27 mouse cellular contexts compared by ENCODE assay signal in the genomic region with DNA sequence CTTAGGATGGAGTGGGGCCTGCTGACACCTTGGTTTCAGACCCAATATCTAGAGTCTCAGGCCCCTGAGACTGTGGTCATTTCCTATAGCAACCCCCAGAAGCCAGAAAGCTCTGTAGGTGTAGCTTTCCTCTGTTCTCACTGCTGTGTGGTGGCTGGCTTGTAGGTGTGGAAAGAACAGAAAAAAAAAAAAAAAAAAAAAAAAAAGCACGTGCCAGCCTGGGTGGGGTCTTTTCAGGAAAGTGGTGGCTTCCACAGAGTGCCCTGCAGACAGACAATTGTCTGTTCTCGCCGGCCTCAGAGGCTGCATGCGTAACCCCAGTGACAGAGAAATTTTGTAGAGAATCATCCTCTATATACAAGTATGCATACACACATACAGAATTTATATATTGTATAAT.
"Had no signal": no experiment of that assay in that cellular context is flagged by ENCODE, and none has a peak within 500 bp of the region (broad histone marks: within the 10 kb centered on the region; RNA-seq: fewer than 3 reads in every experiment).

No protein-coding gene starts in this region.

- H3K27me3 ChIP-seq: limb, embryonic 12.5 days; limb, embryonic 13.5 days; limb, embryonic 15.5 days; liver, embryonic 12.5 days; liver, embryonic 13.5 days; liver, embryonic 15.5 days; lung, embryonic 15.5 days; midbrain, embryonic 13.5 days; midbrain, embryonic 15.5 days had no signal

- H3K9ac ChIP-seq: limb, embryonic 12.5 days; limb, embryonic 13.5 days; limb, embryonic 15.5 days; liver, embryonic 12.5 days; liver, embryonic 13.5 days; liver, embryonic 14.5 days; liver, embryonic 15.5 days; liver, postnatal 0 days; lung, embryonic 14.5 days; lung, embryonic 15.5 days; midbrain, embryonic 12.5 days; midbrain, embryonic 13.5 days; midbrain, embryonic 15.5 days had no signal

- H3K27ac ChIP-seq: limb, embryonic 10.5 days; limb, embryonic 12.5 days; limb, embryonic 13.5 days; limb, embryonic 15.5 days; liver, embryonic 12.5 days; liver, embryonic 13.5 days; liver, embryonic 14.5 days; liver, embryonic 15.5 days; lung, embryonic 15.5 days; midbrain, embryonic 10.5 days; midbrain, embryonic 12.5 days; midbrain, embryonic 13.5 days; midbrain, embryonic 15.5 days had no signal

- H3K9me3 ChIP-seq: limb, embryonic 10.5 days; limb, embryonic 12.5 days; limb, embryonic 13.5 days; limb, embryonic 15.5 days; liver, embryonic 12.5 days; liver, embryonic 13.5 days; liver, embryonic 15.5 days; lung, embryonic 15.5 days; megakaryocyte, embryonic 14.5 days; midbrain, embryonic 10.5 days; midbrain, embryonic 12.5 days; midbrain, embryonic 13.5 days; midbrain, embryonic 15.5 days had no signal

- H3K36me3 ChIP-seq: limb, embryonic 10.5 days; limb, embryonic 12.5 days; limb, embryonic 13.5 days; limb, embryonic 15.5 days; liver, embryonic 12.5 days; liver, embryonic 13.5 days; liver, embryonic 15.5 days; lung, embryonic 15.5 days; midbrain, embryonic 10.5 days; midbrain, embryonic 12.5 days; midbrain, embryonic 13.5 days; midbrain, embryonic 15.5 days had no signal

- DNase-seq: liver; liver, embryonic 13.5 days; liver, postnatal 0 days; lung, adult 18-20 months; lung, adult 2 months; lung, embryonic 14.5 days; lung, postnatal 10 days; lung, postnatal 14 days; lung, postnatal 36 days; lung, postnatal 4 days; midbrain, embryonic 14.5 days had no signal

- H3K4me1 ChIP-seq: limb, embryonic 12.5 days; liver, embryonic 12.5 days; liver, embryonic 15.5 days; lung, embryonic 15.5 days; midbrain, embryonic 12.5 days; midbrain, embryonic 15.5 days had no signal

- H3K4me2 ChIP-seq: limb, embryonic 12.5 days; limb, embryonic 13.5 days; limb, embryonic 15.5 days; liver, embryonic 11.5 days; liver, embryonic 12.5 days; liver, embryonic 13.5 days; liver, embryonic 15.5 days; lung, embryonic 14.5 days; lung, embryonic 15.5 days; midbrain, embryonic 11.5 days; midbrain, embryonic 12.5 days; midbrain, embryonic 13.5 days; midbrain, embryonic 15.5 days had no signal

- H3K4me3 ChIP-seq: limb, embryonic 10.5 days; limb, embryonic 12.5 days; limb, embryonic 13.5 days; limb, embryonic 15.5 days; liver, embryonic 12.5 days; liver, embryonic 13.5 days; liver, embryonic 15.5 days; lung, embryonic 15.5 days; megakaryocyte, embryonic 14.5 days; midbrain, embryonic 10.5 days; midbrain, embryonic 12.5 days; midbrain, embryonic 13.5 days; midbrain, embryonic 15.5 days; myocyte had no signal
